Mouse (Mus musculus): ENCODE measurements around the gene Smchd1. TPM values are rescaled to one million over a fixed set of nuclear protein-coding genes. Genes with fewer than 3 reads are reported as not detected.
"Not testable (repeated sequence)": the region's sequence is repeated elsewhere in the genome, so short reads cannot be mapped to it uniquely, and the experiment has no call there.

Smchd1 gene
- total RNA-seq, 2 experiments from 2014 or later, result 32.6 to 33.2 TPM

- no peak for DNase-seq (ENCODE audit: extremely low spot score in 1 of 2, low spot score in 2 of 2)
- intact Hi-C loops (cut with DNase I), result no loop called here
Observed at GRCm38 (mm10) chr17:71459818-71460217, 15.3 kb downstream of the Smchd1 start, which contains the start of gene Gm4707. Gene Gm4707, minus strand, starts transcription at chr17:71459918.

DNA sequence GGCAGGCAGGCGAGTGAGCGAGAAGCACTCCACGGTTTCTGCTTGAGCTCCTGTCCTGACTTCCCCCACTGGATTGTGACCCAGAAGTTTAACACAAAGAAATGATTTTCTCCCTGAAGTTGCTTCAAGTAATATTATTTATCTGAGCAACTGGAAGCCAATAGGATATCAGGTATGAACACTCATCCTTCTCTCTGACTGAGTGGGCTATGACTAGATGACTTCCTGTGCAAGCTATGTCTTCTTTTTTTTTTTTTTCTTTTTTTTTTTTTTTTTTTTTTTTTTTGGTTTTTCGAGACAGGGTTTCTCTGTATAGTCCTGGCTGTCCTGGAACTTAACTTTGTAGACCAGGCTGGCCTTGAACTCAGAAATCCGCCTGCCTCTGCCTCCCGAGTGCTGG is 17.8 kb downstream of the Smchd1 start:
- DNase-seq (ENCODE audit: extremely low spot score in 1 of 2, low spot score in 2 of 2); intact Hi-C loops (cut with DNase I): not testable (repeated sequence)

DNA sequence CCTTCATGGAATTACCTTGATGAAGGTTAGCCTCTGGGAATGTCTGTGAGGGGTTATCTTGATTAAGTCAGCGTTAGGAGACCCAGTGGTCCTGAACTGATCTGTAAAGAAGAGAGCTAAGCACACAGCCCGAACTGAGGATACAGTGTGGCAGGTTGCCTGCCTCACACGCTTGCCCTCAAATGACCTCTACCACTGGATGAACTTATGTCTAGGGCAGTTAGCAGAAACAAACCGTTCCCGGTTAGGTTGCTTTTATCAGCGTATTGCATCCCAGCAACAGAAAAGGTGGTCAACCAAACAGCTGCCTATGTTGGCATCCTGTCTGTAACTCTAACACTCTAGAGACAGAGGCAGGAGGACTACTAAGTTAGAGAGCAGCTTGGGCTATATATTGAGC is 30.0 kb downstream of the Smchd1 start:
- no peak for DNase-seq (ENCODE audit: extremely low spot score in 1 of 2, low spot score in 2 of 2)
- intact Hi-C loops (cut with DNase I), result no loop called here

GRCm38 (mm10) chr17:71444718-71445117 is 30.4 kb downstream of the Smchd1 start:
- DNase-seq (ENCODE audit: extremely low spot score in 1 of 2, low spot score in 2 of 2), result no peak
- intact Hi-C loops (cut with DNase I), result no loop called here

- no peak for DNase-seq (ENCODE audit: extremely low spot score in 1 of 2, low spot score in 2 of 2)
- intact Hi-C loops (cut with DNase I), result no loop called here
Observed at GRCm38 (mm10) chr17:71444126-71444525, 31.0 kb downstream of the Smchd1 start.

- intact Hi-C loops (cut with DNase I), result no loop called here
- no peak for DNase-seq (ENCODE audit: extremely low spot score in 1 of 2, low spot score in 2 of 2)
Observed at GRCm38 (mm10) chr17:71443273-71443672, 31.9 kb downstream of the Smchd1 start.

- intact Hi-C loops (cut with DNase I), result not testable (repeated sequence)
Observed at GRCm38 (mm10) chr17:71422502-71422901, 52.6 kb downstream of the Smchd1 start.

DNA sequence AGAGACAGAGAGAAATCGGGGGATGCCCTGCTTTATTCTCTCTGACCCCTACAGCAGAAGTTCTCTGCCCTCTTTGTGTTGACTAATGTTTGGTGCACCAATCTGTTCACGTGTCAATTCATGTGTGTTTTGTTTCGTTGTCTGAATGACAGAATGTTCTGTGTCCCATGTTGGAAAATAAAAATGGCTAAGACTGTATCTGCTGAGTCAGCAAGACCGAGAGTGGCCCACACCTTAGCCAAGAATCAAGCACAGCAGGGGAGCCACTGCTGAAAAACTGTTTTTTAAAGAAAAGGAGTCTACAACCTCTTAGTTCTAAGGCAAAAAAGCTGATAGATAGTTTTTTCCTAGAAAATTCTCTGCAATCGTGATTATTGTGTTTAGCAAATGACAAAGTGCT is 55.7 kb downstream of the Smchd1 start:
- DNase-seq (ENCODE audit: extremely low spot score in 1 of 2, low spot score in 2 of 2); intact Hi-C loops (cut with DNase I): not testable (repeated sequence)

More at GRCm38 (mm10) chr17:71422502-71422901, 52.6 kb downstream of the Smchd1 start:
- not testable (repeated sequence) for DNase-seq (ENCODE audit: extremely low spot score in 1 of 2, low spot score in 2 of 2)

GRCm38 (mm10) chr17:71417008-71417407 is 58.1 kb downstream of the Smchd1 start:
- no peak for DNase-seq (ENCODE audit: extremely low spot score in 1 of 2, low spot score in 2 of 2)
- intact Hi-C loops (cut with DNase I), result no loop called here

GRCm38 (mm10) chr17:71387401-71387800 is 87.7 kb downstream of the Smchd1 start:
- intact Hi-C loops (cut with DNase I), result no loop called here
- DNase-seq (ENCODE audit: extremely low spot score in 1 of 2, low spot score in 2 of 2), result no peak

- no peak for DNase-seq (ENCODE audit: extremely low spot score in 1 of 2, low spot score in 2 of 2)
- intact Hi-C loops (cut with DNase I), result no loop called here
Observed at GRCm38 (mm10) chr17:71380346-71380745, 94.8 kb downstream of the Smchd1 start.

DNA sequence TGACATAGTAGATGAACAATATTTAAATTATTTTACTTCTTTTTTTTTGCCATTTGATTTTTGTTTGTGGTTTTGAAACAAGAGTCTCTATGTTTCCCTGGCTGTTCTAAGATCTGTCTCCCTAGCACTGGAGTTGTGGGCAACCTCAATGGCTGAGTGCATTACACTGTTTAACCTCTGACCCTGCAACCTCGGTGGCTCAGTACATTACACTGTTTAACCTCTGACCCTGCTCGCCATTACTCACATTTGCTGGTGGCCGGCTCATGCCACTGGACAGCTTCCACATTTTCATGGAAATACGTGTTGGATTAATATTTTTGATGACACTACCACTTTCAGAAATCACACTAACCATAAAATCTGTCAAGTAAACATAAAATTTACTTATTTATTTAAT is 97.2 kb downstream of the Smchd1 start:
- intact Hi-C loops (cut with DNase I), result no loop called here
- DNase-seq (ENCODE audit: extremely low spot score in 1 of 2, low spot score in 2 of 2), result no peak

- no peak for DNase-seq (ENCODE audit: extremely low spot score in 1 of 2, low spot score in 2 of 2)
- intact Hi-C loops (cut with DNase I), result no loop called here
Observed at GRCm38 (mm10) chr17:71355526-71355925, 119.6 kb downstream of the Smchd1 start.

DNA sequence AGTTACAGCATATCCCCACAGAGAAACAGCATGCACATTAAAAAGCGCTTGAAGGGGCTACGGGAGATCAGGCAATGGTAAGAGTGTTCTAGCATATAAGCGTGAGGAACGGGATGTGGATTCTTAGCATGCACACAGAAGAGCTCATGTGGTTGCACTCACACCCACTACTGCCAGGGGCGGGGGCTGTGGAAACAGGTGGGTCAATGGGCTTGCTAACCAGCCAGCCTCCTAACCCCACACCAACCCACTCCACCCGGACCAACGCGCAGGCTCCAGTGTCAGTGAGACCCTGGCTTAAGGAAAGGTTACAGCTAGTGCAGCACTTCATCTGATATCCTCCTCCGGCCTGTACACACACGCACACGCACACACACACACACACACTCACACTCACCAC is 120.9 kb downstream of the Smchd1 start:
- intact Hi-C loops (cut with DNase I), result no loop called here
- no peak for DNase-seq (ENCODE audit: extremely low spot score in 1 of 2, low spot score in 2 of 2)

DNA sequence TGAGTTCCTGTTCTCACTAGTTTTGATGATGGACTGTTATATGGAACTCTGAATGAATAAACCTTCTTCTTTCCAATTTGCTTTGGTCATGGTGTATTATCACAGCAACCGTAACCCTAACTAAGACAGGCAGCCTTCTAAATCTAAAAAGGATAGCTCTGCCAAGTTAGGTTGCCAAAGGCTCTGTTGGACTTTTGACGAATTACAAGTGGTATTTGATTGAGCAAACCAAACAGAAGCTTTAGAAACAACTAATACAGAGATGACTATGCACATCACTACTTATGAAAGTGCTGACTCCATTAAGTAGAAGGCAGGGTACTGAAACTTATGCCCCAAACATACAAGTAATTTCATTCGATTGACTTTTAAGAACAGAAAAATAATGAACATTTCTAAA is 127.0 kb downstream of the Smchd1 start:
- intact Hi-C loops (cut with DNase I), result no loop called here

DNA sequence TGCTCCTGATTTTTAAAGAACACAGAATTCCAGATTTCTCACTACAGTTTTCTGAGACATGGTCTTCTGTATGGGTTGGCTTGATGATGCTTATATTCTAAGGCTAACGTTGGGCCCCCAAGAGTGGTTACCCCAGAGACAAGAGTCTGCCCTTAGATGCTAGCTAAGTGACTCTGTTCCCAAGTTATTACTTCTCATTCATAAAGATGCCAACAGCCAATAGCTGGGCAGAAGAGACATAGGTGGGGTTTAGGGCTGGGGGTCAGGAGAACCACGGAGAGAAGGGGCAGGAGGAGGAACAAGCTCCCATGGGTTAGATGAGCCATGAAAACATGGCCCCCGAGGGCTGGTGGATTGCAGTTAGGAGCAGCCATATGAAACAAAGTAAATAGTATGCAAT is 133.1 kb downstream of the Smchd1 start:
- no peak for DNase-seq (ENCODE audit: extremely low spot score in 1 of 2, low spot score in 2 of 2)
- intact Hi-C loops (cut with DNase I), result no loop called here

More for the DNA sequence above, 127.0 kb downstream of the Smchd1 start:
- no peak for DNase-seq (ENCODE audit: extremely low spot score in 1 of 2, low spot score in 2 of 2)

DNA sequence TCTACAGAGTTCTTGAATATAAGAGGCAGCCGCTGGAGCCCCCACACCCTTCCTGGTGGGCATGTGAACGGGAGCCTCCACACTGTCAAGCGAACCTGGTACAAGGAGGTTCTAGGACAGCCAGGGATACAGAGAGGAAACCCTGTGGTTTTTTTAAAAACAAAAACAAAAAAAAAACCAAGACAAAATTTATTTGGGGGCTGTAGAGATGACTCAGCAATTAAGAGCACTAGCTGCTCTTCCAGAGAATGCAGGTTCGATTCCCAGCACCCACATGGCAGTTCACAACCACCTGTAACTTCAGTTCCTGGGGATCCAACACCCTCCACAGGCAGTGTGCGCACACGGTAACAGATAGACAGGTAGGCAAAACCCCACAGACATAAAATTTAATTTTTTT is 136.5 kb downstream of the Smchd1 start:
- DNase-seq (ENCODE audit: extremely low spot score in 1 of 2, low spot score in 2 of 2), result no peak
- intact Hi-C loops (cut with DNase I), result no loop called here

GRCm38 (mm10) chr17:71337546-71337945 is 137.6 kb downstream of the Smchd1 start:
- no peak for DNase-seq (ENCODE audit: extremely low spot score in 1 of 2, low spot score in 2 of 2)
- intact Hi-C loops (cut with DNase I), result no loop called here

- DNase-seq (ENCODE audit: extremely low spot score in 1 of 2, low spot score in 2 of 2), result no peak
- intact Hi-C loops (cut with DNase I), result no loop called here
Observed at GRCm38 (mm10) chr17:71336421-71336820, 138.7 kb downstream of the Smchd1 start.

DNA sequence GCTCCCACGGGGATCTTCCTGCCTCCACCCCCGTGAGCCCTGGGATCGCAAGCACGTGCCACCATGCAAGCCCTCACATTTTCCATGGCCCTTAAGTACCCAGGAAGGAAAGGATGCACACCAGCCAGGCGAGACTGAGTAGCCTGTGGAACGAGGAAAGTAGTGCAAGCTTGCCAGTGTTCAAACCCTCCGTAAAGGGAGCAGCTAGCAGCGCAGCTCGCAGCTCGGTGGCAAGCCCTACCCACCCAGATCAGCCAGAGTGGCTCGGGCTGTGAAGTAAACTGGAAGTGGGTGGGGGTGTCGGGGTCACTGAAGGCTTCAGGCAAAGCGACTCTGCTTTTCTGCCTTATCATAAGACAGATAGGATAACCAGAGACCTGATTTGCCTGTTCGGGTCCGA is 142.8 kb downstream of the Smchd1 start:
- DNase-seq (ENCODE audit: extremely low spot score in 1 of 2, low spot score in 2 of 2), result no peak
- intact Hi-C loops (cut with DNase I), result no loop called here

DNA sequence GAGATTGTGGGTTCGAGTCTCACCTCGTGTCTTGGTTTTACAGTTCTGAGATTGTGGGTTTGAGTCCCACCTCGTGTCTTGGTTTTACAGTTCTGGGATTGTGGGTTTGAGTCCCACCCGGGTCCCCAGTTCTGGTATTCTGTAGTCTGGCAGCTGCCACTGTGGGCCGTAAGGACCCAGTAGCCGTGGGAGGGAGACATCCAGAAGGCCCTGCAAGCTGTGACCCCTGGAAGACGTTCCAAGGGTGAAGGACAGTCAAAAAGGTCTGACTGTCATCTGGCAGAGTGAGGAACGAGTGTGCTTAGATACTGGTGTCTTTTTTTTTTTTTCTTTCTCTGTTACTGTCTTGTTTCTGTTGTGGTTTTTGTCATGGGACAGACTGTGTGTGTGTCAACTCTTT is 154.4 kb downstream of the Smchd1 start:
- DNase-seq (ENCODE audit: extremely low spot score in 1 of 2, low spot score in 2 of 2); intact Hi-C loops (cut with DNase I): not testable (repeated sequence)

Data from left cerebral cortex, postnatal 10 days (tissue).